Mouse (Mus musculus) spleen, adult 12 weeks (tissue): ENCODE measurements around the gene Rhot2.
A peak's percentile ranks its signal among the peaks of the same experiment; 100 is the strongest.
"Not testable (repeated sequence)": the region's sequence is repeated elsewhere in the genome, so short reads cannot be mapped to it uniquely, and the experiment has no call there.

Experiments used
- DNase-seq: peaks from one replicate; pipeline ENCODE4 v3.0.0; 2022; ENCODE audit warnings: low spot score

The Rhot2 gene

DNA sequence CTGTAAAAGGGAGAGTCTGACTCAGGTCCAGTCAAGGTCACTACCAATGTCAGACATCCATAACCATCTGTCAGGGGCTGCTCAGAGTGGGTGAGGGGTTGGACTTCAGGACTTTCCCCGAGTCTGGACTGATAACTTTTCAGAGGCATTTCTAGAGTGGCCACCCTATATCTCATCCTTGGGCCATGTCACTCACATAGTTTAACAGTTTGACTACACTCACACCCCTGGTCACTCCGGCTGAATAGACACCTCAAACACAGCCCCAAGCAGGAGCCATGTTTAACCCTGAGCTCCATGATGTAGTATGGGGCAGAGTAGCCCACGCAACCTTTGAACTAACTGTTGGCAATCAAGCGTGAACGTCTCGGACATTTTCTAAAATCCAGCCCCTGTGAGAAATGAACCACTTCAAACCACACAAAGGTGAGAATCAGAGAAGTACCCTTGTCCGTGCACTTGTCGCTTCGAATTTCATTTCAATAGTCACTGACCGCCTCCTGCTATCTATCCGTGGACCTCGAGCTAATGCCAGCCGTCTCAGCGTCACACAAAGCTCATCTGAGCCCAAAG, 29.6 kb upstream of the Rhot2 start:
- DNase-seq, result no peak

DNA sequence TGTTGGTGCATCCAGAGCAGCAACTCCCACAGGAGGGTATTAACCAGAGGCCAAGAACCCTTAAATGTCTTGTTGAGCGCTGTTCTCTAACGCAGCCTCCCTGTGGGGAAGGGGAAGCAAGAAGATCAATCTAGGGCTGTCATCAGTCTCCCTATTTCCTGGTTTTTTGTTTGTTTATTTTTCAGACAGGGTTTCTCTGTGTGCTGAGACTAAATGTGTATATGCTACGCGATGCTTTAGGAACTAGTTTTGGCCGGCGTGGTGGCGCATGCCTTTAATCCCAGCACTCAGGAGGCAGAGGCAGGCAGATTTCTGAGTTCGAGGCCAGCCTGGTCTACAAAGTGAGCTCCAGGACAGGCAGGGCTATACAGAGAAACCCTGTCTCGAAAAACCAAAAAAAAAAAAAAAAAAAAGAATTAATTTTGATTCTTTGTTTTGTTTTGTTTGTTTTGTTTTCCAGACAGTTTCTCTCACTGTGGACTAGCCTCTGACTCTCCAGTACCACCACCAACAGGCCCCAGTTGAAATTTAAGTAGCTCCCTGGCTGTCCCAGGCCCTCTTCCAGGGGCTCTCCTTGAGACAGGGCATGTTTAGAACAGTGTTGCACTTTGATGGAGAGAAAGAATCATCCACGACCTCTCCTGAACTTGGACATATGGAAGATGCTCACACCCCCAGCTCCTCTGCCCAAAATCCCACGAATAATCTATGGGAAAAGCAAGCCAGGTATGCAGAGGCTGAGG, 28.9 kb upstream of the Rhot2 start:
- DNase-seq, result no peak

DNA sequence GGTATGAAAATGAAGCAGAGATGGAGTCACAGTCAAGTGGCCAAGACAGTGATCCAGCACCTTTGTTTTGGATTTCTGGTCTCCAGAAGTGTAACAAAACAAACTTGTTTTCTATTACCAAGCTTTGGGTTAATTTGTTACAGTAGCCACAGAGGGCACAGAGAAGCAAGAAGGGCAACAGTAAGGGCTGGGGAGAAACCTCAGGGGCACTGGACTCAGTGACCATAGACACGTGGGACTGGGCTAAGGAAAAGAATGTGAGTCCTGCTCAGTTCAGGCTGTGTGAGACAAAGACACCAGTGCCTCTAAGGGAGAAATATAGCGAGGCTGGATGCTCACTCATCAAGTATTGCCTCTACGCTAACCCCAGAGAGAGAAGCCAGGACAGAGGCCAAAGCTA, 28.0 kb upstream of the Rhot2 start:
- no peak for DNase-seq

DNA sequence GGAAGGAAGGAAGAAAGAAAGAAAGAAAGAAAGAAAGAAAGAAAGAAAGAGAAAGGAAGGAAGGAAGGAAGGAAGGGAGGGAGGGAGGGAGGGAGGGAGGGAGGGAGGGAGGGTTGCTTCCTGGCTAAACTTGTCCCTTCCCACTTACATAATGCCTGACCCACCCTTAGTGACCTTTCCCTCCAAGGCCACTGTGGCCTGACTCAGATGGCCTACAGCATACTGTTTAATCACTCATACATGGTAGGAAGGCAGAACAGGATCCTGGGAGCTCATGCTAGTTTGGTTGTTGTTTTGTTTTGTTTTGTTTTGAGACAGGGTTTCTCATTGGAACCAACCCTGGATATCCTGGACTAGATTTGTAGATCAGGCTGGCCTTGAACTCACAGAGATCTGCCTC, 26.9 kb upstream of the Rhot2 start:
- not testable (repeated sequence) for DNase-seq

DNA sequence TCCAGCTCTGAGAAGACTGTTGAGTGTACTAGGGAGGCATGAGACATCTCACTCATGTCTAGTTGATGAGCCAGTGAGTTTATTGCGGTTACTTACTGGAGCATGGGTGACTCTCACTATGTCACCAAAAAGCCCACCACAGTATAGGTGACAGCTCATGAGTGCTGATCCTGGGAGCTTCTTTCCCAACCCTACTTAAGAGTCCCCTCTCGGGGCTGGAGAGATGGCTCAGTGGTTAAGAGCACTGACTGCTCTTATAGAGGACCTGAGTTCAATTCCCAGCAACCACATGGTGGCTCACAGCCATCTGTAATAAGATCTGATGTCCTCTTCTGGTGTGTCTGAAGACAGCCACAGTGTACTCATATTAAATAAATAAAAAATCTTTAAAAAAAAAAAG, 25.3 kb upstream of the Rhot2 start:
- no peak for DNase-seq

DNA sequence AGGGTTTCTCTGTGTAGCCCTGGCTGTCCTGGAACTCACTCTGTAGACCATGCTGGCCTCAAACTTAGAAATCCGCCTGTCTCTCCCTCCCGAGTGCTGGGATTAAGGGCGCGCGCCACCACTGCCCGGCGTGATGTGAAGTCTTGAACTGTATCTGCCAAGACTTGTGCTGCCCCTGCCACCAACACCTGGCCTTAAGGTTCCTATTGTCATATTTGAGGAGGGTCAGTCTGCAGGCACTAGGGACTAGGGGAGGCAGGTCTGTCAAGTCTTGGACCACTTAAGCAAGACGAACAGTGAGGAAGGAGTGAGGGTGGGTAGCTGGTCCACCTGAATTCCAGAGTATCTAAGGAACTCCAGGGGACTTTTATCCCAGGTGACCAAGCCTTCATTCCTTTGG, 24.8 kb upstream of the Rhot2 start:
- no peak for DNase-seq

DNA sequence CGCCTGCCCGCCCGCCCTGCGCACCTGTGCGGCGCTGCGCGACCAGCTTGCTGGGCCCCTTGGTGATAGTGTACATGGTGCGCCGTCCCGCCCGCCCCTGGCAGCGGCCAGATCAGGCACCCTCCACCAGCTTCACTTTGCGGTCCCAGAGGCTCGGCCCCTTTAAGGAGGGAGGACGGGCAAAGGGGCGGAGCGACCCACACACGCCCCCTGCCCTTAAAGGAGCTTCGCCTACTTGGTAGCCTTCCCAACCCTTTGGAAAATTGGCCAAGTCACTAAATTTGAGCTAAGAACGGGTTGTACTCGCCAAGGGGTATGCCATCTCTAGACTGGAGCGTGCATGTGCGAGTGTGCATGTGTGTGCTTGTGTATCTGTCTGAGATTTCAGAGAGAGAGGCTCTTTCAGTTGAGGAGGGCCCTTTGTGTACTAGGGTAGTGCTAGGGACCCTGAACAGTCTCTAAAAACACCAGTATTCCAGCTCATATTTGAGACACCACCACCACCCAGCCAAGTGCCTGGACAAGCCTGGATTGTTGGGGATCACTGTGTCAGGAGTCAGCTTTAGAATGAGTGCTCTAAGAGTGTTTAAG, 24.0 kb upstream of the Rhot2 start, which contains the start of gene Mcrip2:
Gene Mcrip2, minus strand, starts transcription at position 164 of the 591 bp plus-strand sequence.
- peak; percentile 33 for DNase-seq

DNA sequence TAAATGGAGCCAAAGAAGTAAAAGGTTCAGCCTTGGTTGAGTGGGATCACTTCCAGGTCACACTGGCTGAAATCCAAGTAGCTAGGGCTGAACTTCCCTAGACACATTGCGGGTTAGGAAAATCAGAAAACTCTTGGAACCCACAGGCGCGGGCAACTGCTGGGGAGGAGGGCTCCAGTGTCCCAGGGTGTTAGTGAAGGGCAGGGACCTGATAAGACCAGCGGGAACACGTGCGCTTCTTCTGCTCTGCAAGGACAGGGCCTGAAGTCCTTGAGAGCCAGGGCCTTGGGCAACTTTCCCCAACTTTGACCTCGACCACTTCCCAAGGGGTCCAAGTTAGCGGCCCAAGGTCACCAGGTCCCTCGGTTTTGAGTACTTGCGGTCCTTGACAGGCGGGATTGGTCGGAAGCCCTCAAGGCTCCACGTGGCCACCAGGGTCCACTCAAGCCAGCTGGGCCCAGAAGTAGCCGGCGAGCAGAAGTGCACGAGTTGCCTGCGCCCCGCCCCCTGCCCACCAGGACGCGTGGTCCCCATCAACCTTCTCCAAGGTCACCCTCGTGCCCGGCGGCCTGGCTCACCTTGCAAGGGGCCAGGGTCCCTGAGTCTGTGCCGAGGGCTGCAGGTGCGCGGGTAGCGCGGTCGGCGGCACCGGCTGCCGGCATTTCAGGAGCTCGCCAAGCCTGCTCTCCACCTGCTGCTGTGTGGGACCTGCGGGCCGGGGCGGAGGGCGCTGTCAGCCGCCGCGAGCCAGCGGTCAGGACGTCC, 23.4 kb upstream of the Rhot2 start:
- no peak for DNase-seq

DNA sequence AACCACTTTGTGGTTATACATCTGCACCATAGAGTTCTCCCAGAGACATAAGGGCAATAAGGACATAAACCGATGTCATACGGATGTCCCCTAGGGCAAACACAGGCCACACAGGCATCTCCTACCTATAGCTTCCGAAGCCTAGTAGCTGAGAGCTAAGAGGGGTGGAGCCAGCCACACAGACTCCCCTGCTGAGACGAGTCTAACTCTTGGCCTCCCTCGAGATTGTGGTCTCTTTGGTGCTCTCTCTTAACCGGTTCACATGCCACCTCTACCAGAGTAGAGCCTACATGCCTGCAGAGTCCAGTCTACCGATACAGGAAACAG, 22.8 kb upstream of the Rhot2 start:
- DNase-seq, result no peak

DNA sequence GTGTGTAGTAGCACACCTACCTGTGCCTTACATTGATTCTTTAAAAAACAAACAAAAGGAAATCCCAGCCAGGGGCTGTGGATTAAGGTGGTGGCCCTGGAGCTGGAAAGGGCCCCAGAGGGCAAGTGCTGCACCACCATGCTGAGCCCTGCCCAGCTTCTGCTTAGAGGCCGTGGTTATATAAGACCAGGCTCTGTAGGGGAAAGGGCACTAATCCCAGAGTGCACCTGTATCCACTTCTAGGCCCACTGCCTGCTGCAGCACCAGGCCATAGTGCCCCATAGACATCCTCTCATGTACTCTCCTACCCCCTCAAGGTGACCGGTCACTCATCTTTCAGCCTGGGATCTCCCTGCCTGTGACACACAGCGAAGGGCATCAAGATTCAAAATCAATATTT, 21.5 kb upstream of the Rhot2 start:
- no peak for DNase-seq

DNA sequence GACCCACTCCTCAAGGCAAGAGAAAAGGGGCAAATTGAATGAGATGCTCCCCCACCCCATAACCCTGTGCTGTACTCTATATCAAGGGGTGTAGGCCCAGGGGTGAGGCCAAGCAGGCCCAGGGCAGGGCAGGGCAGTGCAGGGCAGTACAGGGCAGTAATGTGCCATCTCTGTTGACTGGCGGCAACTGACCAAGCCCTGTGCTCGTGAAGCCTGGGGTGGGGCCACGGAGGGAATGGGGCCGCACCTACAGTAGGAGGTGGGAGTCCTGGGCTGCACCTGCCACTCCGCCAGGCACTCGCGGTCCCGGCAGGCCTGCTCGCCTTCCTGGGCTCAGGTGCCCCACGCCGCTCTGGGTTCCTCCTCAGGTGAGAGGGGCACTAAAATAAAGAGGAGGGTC, 20.6 kb upstream of the Rhot2 start:
- no peak for DNase-seq

DNA sequence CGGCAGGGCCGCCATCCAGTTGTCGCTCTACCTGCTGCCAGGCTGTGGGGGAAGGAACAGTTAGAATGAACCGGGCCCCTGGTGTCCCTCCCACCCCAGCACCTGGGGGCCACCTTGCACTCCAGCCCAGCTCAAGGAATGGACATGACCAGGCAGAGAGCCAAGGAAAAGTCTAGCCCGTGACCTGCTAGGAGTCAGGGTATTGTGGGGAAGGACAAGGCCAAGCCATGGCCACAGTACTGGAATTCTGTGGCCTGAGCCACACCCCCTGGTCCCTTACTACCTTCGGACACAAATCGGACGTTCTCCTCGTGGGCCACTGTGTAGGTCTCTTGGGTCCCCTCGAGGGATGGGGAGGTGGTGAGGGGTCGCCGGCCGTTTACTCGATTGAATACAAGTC, 19.7 kb upstream of the Rhot2 start:
- no peak for DNase-seq

DNA sequence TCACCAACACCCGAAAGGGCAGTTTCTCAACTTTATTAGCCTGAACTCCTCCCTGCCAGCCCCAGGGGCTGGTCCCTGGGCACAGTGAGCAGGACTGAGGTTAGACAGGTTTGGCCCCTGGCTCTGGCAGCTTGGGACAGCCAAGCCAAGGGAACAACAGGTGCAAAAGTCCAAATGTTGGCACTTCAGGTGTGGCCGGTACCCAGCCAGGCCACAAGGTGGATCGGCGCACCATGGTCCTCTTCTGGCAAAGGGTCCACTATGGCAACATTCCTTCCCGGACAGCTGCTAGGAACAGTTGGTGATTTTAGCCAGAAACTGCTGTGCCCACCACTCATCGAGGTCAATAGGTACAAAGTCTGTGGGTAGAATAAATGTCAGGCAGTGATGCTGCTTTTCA, 19.0 kb upstream of the Rhot2 start:
- no peak for DNase-seq

DNA sequence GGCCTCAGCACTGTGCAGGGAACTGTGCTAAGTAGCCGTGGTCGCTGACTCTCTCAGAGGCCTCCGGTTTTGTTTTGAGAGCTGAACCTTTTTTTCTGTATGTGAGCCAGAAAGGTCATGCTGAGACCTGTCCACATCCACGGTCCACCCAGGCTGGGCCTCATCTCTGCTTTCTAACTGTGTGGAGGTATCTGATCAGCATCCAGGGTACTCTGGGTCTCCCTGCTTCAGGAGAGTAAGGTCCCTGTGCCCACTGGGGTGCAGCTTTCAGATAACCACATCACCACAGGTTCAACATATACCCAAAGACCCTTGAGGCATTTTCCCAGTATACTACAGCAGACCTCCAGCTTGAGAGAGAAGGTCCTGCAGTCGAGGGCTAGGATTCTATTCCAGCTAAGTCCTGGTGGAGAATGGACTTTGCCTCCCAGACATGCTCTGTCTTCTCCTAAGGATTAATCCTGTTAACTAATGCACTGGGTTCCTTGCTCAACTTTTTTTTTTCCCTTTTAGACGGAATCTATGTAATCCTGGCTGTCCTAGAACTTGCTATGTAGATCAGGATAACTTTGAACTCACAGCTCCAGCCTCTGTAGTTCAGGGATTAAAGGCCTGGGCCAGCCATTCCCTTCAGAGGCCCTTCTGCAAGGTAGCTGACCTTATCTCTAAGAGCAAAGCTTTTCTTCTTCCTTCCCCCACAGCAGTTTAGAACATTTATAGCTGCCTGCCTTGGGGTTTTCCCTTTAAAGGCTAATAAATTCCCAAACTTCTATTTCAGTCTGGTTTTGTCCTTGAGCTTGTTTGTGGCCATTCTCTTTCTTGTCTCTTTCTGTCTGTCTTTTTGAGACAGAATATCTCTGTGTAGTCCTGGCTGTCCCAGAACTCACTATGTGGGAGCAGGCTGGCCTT, 17.3 kb upstream of the Rhot2 start:
- no peak for DNase-seq

DNA sequence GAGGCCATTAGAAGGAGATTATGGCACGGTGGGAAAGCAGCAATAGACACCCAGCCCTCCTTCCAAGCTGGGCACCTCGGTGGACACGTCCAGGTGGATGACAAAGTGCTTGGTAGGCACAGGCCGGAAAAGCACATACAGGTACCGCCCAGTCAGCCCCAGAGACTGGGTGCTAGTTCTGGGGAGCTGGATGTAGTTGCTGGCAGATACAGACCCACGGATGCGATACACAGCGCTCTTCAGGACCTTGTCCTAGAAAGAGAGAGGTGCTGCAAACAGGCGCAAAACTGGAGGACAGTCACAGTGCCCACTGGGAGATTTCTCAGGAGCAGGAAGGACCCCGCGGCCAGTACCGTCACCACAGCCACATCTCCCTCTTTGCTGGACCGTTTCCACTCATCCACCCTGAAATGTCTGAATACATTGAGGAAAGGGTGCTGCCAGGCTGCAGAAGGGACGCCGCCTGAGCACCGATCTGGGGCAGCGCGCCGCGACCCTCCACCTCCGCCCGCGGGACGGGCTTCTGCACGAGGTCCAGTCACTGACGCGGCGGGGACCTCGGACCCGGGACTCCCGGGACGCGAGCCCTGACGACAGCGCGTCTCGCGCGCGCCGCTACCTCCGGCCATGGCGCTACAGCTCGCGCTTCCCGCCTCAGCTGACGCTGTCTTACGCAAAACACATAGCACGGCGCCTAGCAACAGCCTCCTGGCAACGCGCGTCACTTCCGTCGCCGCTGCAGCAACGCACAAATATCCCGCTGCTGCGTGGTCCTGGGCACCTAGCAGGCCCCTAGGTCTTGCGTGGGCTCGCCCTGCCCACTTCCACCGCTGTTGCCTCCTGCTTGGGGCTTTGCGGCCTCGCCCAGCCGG, 16.4 kb upstream of the Rhot2 start, which contains the start of gene Wdr90:
Gene Wdr90, minus strand, starts transcription at position 670 of the 872 bp plus-strand sequence.
- peak; percentile 81 for DNase-seq

DNA sequence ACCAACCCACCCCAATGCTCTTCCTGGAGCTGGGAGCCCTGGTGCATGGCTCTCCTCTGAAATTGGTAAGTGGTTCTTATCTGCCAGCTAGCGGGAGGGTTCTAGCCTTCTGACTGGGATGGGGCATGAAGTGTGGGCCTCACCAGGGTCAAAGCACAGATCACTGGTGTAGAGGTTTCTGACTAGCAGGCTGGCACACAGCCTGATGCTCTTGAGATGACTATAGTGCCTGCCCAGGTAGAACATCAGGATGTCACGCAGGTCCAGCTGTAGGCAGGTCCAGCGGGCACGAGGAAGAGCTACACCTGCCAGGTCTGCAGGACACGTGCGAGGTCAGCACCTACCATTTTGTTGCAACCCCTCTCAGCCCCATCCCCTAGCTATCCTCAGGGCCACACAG, 15.6 kb upstream of the Rhot2 start:
- DNase-seq, result no peak

DNA sequence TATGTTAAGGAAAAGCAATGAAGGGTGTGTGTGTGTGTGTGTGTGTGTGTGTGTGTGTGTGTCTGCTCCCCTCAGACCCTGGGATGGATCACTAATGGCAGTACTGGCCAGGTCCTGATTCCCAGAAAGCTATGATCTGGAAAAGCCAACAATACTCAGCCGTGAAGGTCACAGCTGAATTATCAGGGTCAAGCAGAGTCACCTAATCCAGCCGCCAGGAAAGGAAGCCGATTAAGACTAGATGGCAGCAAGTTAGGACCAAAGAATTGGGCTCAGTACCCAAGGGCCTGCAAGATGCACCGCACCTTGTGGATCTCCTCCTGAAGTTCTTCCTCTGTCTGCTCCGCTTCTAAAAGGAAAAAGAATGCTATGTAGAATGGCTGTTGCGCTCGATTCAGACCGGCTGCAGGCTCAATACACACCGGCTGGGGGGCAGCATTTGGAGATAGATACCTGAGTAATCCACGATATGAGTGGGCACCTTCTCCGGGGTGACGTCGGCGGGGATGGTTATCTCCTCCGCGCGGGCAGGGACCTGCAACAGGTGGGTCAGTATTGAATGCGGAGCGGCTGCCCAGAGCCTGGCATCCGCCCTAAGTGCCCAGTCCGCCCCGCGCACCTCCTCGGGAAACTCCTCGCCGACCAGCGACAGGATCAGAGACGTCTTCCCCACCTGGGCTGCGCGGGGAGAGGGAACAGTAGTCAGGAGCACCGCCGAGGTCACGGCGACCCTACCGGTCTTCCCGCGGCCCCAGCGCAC, 835 bp downstream of the Rhot2 start:
- DNase-seq, result peak; percentile 44

DNA sequence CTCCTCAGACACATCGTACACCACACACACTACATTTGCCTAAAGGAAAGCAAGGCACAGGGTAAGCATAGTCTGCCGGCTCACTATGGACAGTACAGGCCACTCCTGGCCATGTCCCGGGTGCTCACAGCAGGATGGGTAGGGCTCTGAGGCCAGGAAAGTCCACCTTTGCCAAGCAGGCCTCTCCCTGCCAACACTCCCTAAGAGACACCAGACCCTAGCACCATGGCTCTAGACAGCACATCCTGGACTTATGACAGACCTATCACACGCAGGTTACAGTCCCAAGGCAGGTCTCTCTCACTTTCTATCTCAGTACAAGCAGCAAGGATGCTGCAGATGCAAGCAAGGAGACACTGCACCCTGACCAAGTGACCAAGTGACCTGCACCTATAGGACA, 1.5 kb downstream of the Rhot2 start:
- DNase-seq, result no peak

DNA sequence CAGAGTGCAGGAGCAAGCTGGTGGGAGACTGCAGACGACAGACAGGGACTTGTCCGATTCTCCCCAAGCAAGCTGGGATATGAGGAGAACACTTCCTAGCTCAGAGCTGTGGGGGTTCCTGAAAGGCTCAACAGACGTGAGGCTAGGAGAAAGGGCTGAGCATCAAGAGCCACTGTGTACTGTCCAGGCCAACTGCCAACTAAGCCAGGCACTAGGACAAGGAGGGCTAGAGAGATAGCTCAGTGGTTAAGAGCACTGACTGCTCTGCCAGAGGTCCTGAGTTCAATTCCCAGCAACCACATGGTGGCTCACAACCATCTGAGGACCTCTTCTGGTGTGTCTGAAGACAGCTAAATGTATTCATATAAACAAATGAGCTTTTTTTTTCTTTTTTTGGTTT, 2.1 kb downstream of the Rhot2 start:
- no peak for DNase-seq
